In the genomic region with DNA sequence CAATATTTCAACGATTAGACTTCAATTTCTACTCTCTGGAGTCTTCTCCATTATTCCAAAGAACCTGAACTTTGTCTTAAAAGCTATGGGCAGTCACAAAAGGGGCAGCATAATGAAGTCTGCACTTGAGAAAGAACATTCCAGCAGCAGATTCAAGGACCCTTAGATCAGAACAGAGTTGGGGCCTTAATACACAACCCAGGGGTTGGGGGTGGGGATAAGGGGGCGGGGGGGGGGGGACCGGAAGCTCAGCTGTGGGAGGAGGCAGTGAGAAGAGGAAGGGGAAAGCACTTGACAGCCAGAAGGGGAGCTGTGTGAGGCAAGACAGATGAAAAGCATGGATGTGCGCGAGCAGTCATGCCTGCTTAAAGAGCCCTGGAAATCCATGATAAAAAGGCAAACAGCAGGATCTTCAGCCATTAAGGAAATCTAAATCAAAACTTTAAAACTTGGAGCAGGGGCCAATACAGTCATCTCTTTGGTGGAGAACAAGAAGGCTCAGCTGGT, we compare ENCODE assay signal across 14 mouse cellular contexts.
"Had no signal": no experiment of that assay in that cellular context is flagged by ENCODE, and none has a peak within 500 bp of the region (broad histone marks: within the 10 kb centered on the region; RNA-seq: fewer than 3 reads in every experiment).

No protein-coding gene starts in this region.

- H3K27ac ChIP-seq: kidney, embryonic 15.5 days; left cerebral cortex, adult 2 months; limb, embryonic 10.5 days; liver, embryonic 15.5 days; macrophage; midbrain, embryonic 12.5 days; neural tube, embryonic 13.5 days had no signal

- H3K27me3 ChIP-seq: kidney, embryonic 15.5 days; liver, embryonic 15.5 days; midbrain, embryonic 12.5 days; neural tube, embryonic 13.5 days had no signal

- H3K9me3 ChIP-seq: kidney, embryonic 15.5 days; limb, embryonic 10.5 days; liver, embryonic 15.5 days; midbrain, embryonic 12.5 days; neural tube, embryonic 13.5 days had no signal

- H3K4me2 ChIP-seq: kidney, embryonic 15.5 days; liver, embryonic 11.5 days; liver, embryonic 15.5 days; lung, embryonic 14.5 days; midbrain, embryonic 12.5 days; neural tube, embryonic 13.5 days had no signal

- DNase-seq: kidney, adult 2 months; kidney, postnatal 14 days; lung, embryonic 14.5 days; retina, postnatal 1 day had no signal

- H3K4me1 ChIP-seq: kidney, embryonic 15.5 days; liver, embryonic 15.5 days; midbrain, embryonic 12.5 days; neural tube, embryonic 13.5 days had no signal

- H3K4me3 ChIP-seq: kidney, embryonic 15.5 days; left cerebral cortex, adult 2 months; limb, embryonic 10.5 days; liver, embryonic 15.5 days; midbrain, embryonic 12.5 days; neural tube, embryonic 13.5 days had no signal

- H3K36me3 ChIP-seq: kidney, embryonic 15.5 days; limb, embryonic 10.5 days; liver, embryonic 15.5 days; midbrain, embryonic 12.5 days; neural tube, embryonic 13.5 days had no signal

- ATAC-seq: intestine, embryonic 16.5 days; midbrain, embryonic 16.5 days had no signal

- H3K9ac ChIP-seq: kidney, embryonic 15.5 days; liver, embryonic 15.5 days; lung, embryonic 14.5 days; midbrain, embryonic 12.5 days; neural tube, embryonic 13.5 days had no signal
